25 mouse cellular contexts compared by ENCODE assay signal in genomic region chr1:138273438-138273837, GRCm38 (mm10). TPM values are rescaled to one million over a fixed set of nuclear protein-coding genes. Genes with fewer than 3 reads are reported as not detected.
A peak's percentile ranks its signal among the peaks of the same experiment; 100 is the strongest.
DNase-seq lines count a peak whose midpoint lies in the region; ATAC-seq lines count a peak whose summit lies in the region.
"Had no signal": no experiment of that assay in that cellular context is flagged by ENCODE, and none has a peak within 500 bp of the region (broad histone marks: within the 10 kb centered on the region; RNA-seq: fewer than 3 reads in every experiment).

Atp6v1g3 (plus strand) TSS chr1:138273738.

- no peaks in the 10 kb centered on the region for H3K4me1 ChIP-seq in kidney, embryonic 15.5 days
- peaks cover 9% of the 10 kb centered on the region for H3K4me1 ChIP-seq in limb, embryonic 13.5 days
- H3K4me1 ChIP-seq in limb, embryonic 10.5 days = no peaks in the 10 kb centered on the region
- H3K4me1 ChIP-seq: embryonic facial prominence, embryonic 10.5 days; forebrain, embryonic 13.5 days; forebrain, embryonic 15.5 days had no signal

- H3K9me3 ChIP-seq in kidney, embryonic 15.5 days (replicated peaks) = no peaks in the 10 kb centered on the region
- no peaks in the 10 kb centered on the region for H3K9me3 ChIP-seq in limb, embryonic 13.5 days
- no peaks in the 10 kb centered on the region for H3K9me3 ChIP-seq in limb, embryonic 10.5 days (replicated peaks)
- H3K9me3 ChIP-seq: embryonic facial prominence, embryonic 10.5 days; embryonic facial prominence, embryonic 12.5 days; forebrain, embryonic 13.5 days; forebrain, embryonic 15.5 days had no signal

- ATAC-seq in kidney, embryonic 15.5 days (replicated peaks; ENCODE audit: low FRiP score) = no peak
- ATAC-seq in limb, embryonic 13.5 days (ENCODE audit: low FRiP score, low read depth) = no peak
- ATAC-seq: activated CD4-positive, CD25-positive, alpha-beta regulatory T cell, adult 4 months; CD4-positive, CD25-positive, alpha-beta regulatory T cell, adult 4 months; forebrain, embryonic 13.5 days; forebrain, embryonic 15.5 days; Patski had no signal

- 94% methylated on average over 2 of the region's 2 CpGs for WGBS in kidney, embryonic 15.5 days
- WGBS in limb, embryonic 13.5 days = 88% methylated on average over 2 of the region's 2 CpGs
- 89% methylated on average over 2 of the region's 2 CpGs for WGBS in limb, embryonic 10.5 days

- H3K4me2 ChIP-seq in kidney, embryonic 15.5 days = no peak within 1 kb of the TSS
- H3K4me2 ChIP-seq in limb, embryonic 13.5 days (replicated peaks) = no peak within 1 kb of the TSS
- H3K4me2 ChIP-seq: embryonic facial prominence, embryonic 12.5 days; forebrain, embryonic 13.5 days; forebrain, embryonic 15.5 days had no signal

- no peak within 1 kb of the TSS for H3K9ac ChIP-seq in kidney, embryonic 15.5 days
- H3K9ac ChIP-seq in limb, embryonic 13.5 days = no peak within 1 kb of the TSS
- H3K9ac ChIP-seq: embryonic facial prominence, embryonic 12.5 days; forebrain, embryonic 13.5 days; forebrain, embryonic 15.5 days had no signal

- no peak within 1 kb of the TSS for H3K4me3 ChIP-seq in kidney, embryonic 15.5 days (replicated peaks)
- no peak within 1 kb of the TSS for H3K4me3 ChIP-seq in limb, embryonic 13.5 days
- H3K4me3 ChIP-seq in limb, embryonic 10.5 days = no peak within 1 kb of the TSS
- H3K4me3 ChIP-seq: embryonic facial prominence, embryonic 10.5 days; embryonic facial prominence, embryonic 12.5 days; forebrain, embryonic 13.5 days; forebrain, embryonic 15.5 days had no signal

- peak; percentile 7 for DNase-seq in kidney, adult 11 months
- DNase-seq in kidney, postnatal 14 days = no peak
- DNase-seq in kidney, adult 9 months = peak; percentile 9
- DNase-seq in limb, embryonic 10.5 days (ENCODE audit: low spot score) = no peak
- DNase-seq: adrenal gland, adult 8-10 months; adrenal gland, postnatal 14 days; adrenal gland, postnatal 36 days; B cell, adult 2 months; cerebellum, adult 11-12 months; cerebellum, adult 2 months; cerebellum, adult 9-10 months; cerebellum, postnatal 10 days; cerebellum, postnatal 25 days had no signal

- no peaks in the 10 kb centered on the region for H3K27me3 ChIP-seq in kidney, embryonic 15.5 days
- H3K27me3 ChIP-seq in limb, embryonic 13.5 days = peaks cover 15% of the 10 kb centered on the region
- H3K27me3 ChIP-seq in limb, embryonic 10.5 days (ENCODE audit: low read depth, poor library complexity, severe bottlenecking) = no peaks in the 10 kb centered on the region
- H3K27me3 ChIP-seq: embryonic facial prominence, embryonic 12.5 days; forebrain, embryonic 13.5 days; forebrain, embryonic 15.5 days had no signal

- H3K27ac ChIP-seq in kidney, embryonic 15.5 days = no peak within 1 kb of the TSS
- 0 out of 2 replicates have a peak within 1 kb of the TSS, but pooled peaks have one; percentile 6 for H3K27ac ChIP-seq in limb, embryonic 13.5 days
- H3K27ac ChIP-seq in limb, embryonic 10.5 days = no peak within 1 kb of the TSS
- H3K27ac ChIP-seq: embryonic facial prominence, embryonic 10.5 days; embryonic facial prominence, embryonic 12.5 days; forebrain, embryonic 13.5 days; forebrain, embryonic 15.5 days had no signal

- no peaks in the 10 kb centered on the region for H3K36me3 ChIP-seq in kidney, embryonic 15.5 days
- H3K36me3 ChIP-seq in limb, embryonic 13.5 days = no peaks in the 10 kb centered on the region
- no peaks in the 10 kb centered on the region for H3K36me3 ChIP-seq in limb, embryonic 10.5 days
- H3K36me3 ChIP-seq: embryonic facial prominence, embryonic 10.5 days; embryonic facial prominence, embryonic 12.5 days; forebrain, embryonic 15.5 days; G1E had no signal

RNA-seq across cellular contexts. Expression of gene Atp6v1g3, which starts in this region (rescaled TPM):
- polyA plus RNA-seq in kidney, embryonic 15.5 days (2015; fragmentation: Nextera tagmentation; extraction: Ambion mirVana) = 2.6 and 3.1 TPM in 2 replicates
- polyA plus RNA-seq in limb, embryonic 13.5 days (2015; fragmentation: Nextera tagmentation; extraction: Ambion mirVana) = 0.51 and 0.84 TPM in 2 replicates
- polyA plus RNA-seq in limb, embryonic 10.5 days (2016; fragmentation: Nextera tagmentation; extraction: Ambion mirVana) = 0.20 and 2.2 TPM in 2 replicates
- polyA plus RNA-seq: cerebellum, adult 2 months; cortical plate, adult 2 months; embryonic facial prominence, embryonic 10.5 days; forebrain, embryonic 11.5 days; forebrain, embryonic 13.5 days; forebrain, embryonic 15.5 days; G1E; Patski had no signal

Comparison
In these comparisons a context has a peak if more than half of its experiments do, and no peak if none do; other contexts are left out.
1. DNase-seq: peak in kidney, adult 11 months (single experiment) and kidney, adult 9 months (single experiment); none in kidney, postnatal 14 days (single experiment) and limb, embryonic 10.5 days (single experiment).